Mouse (Mus musculus) olfactory bulb, adult 2 months (tissue): Measurements from ENCODE around the gene Klf2. TPM values are rescaled to one million over a fixed set of nuclear protein-coding genes. Genes with fewer than 3 reads are reported as not detected.
A peak's percentile ranks its signal among the peaks of the same experiment; 100 is the strongest.

Experiments
- H3K27ac ChIP-seq: fragments of 200-500 bp; 2 replicates; pipeline ENCODE4 v1.5.1; 2012; ENCODE audit warnings: low read depth, low read length; ENCODE audit not compliant: insufficient read depth
- H3K4me1 ChIP-seq: fragments of 200-500 bp; 2 replicates; pipeline ENCODE4 v1.6.1; 2012; ENCODE audit warnings: low read length; ENCODE audit not compliant: control insufficient read depth, insufficient read depth
- H3K4me3 ChIP-seq: fragments of 200-500 bp; 2 replicates; pipeline ENCODE4 v1.5.1; 2012; ENCODE audit warnings: mild to moderate bottlenecking, low read depth, low read length, moderate library complexity; ENCODE audit not compliant: insufficient read depth
- CTCF ChIP-seq: fragments of 200-500 bp; IDR thresholded peaks from 2 replicates; pipeline ENCODE4 v1.5.1; 2012; ENCODE audit warnings: low read depth, mild to moderate bottlenecking, low read length, moderate library complexity; ENCODE audit not compliant: insufficient read depth
- POLR2A ChIP-seq: fragments of 200-500 bp; IDR thresholded peaks from 2 replicates; pipeline ENCODE4 v1.6.1; 2012; ENCODE audit warnings: mild to moderate bottlenecking, low read depth, low read length, moderate library complexity; ENCODE audit not compliant: insufficient read depth
- WGBS: fragments of 180-500 bp; shearing (Covaris S2); methylation state at CpG from one replicate; pipeline ENCODE4 v1.1.7; 2018; 5-methylcytosine and 5-hydroxymethylcytosine counted together
- polyA plus RNA-seq: library from polyadenylated mRNA; stranded (reverse); fragments of >200 nt; gene quantifications from 2 replicates; pipeline ENCODE4 v1.2.4, GENCODE M21; 2012; ENCODE audit warnings: low replicate concordance; ENCODE audit not compliant: missing spikeins, insufficient read depth, insufficient read length

Gene Klf2
- polyA plus RNA-seq, 1 experiment: not detected

DNA sequence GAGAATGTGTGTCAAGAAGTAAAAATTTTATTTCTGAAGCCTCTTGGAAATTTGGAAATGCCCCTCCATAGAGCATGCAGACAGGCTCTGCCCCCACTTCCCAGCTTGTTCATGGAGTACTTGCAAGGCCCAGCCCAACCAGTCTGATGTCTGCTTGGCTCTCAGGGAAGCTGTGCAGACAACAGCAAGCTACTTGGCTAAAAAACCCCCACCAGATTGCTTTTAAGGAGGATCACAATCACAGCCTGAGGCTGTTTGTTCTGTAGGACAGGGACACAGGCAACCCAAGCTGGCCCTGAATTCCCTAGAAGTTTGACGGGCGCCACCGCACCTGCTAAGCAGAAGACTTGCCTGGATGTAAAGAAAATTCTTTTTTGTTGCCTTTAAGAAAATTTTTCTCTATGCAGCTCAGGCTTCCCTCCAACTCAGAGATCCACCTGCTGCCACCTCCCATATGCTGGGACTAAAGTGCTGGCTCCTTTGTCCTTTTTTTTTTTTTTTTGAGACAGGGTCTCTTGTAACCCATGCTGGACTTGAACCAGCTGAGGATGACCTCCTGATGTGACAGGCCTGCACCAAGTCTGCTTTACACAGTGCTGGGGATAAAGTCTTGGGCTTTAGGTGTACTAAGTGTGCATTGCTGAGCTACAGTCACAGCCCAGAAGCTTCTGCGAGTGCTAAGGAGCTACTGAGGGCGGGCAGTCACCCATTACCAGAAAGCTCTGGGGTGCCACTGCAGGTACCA lies 23.9 kb downstream of the Klf2 start:
- Histone ChIP-seq H3K4me3 (no peak overlapping the region), H3K4me1 (no peaks in the 10 kb centered on the region), H3K27ac (no peak overlapping the region)
- WGBS: 95% methylated on average over 5 of the region's 5 CpGs
- no peak for TF ChIP-seq CTCF
- no peak for TF ChIP-seq POLR2A

DNA sequence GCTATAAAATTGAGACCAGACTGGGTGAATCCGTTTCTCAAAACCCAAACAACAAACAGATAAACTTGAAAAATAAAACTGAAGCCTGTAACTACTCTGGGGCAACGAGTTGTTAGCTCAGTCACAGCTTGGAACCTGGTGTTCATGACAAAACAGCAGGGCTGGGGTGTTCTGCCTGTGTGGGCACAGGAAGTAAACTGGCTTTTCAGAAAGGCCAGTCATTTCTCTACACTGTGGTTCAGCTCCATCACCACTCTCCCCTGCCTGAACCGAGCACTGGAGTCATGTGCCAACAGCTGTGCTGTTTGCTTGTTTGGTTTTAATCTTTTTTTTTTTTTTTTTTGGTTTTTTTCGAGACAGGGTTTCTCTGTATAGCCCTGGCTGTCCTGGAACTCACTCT lies 24.9 kb downstream of the Klf2 start:
- 61% methylated on average over 4 of the region's 4 CpGs for WGBS
- Histone ChIP-seq H3K4me3 (no peak overlapping the region), H3K4me1 (no peaks in the 10 kb centered on the region), H3K27ac (no peak overlapping the region)
- no peak for TF ChIP-seq CTCF
- no peak for TF ChIP-seq POLR2A

DNA sequence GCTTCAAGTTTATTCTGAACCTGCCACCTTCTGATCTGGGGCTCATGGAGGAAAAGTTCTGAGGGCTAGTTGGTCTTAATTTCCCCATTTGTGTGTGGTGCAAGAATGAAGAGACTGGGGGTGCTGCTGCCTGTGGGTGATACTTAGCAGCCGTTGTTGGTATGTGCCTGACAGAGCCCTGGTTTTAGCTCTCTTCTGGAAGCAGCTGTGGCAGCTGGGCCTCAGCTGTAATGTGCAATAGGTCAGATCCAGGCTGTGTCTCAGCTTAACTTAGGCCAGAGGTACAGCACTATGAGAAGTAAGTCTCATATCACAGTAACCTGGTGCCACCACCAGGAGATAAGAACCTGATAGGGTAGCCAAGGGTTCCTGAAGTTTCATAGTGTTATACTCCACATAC lies 28.7 kb downstream of the Klf2 start:
- WGBS: 69% methylated on average over 1 of the region's 1 CpGs
- H3K27ac ChIP-seq: no peak overlapping the region
- no peak for TF ChIP-seq POLR2A
- no peak for TF ChIP-seq CTCF
- no peak overlapping the region for H3K4me3 ChIP-seq
- peaks cover 3% of the 10 kb centered on the region; the same call in 1 of the 2 replicates for H3K4me1 ChIP-seq

DNA sequence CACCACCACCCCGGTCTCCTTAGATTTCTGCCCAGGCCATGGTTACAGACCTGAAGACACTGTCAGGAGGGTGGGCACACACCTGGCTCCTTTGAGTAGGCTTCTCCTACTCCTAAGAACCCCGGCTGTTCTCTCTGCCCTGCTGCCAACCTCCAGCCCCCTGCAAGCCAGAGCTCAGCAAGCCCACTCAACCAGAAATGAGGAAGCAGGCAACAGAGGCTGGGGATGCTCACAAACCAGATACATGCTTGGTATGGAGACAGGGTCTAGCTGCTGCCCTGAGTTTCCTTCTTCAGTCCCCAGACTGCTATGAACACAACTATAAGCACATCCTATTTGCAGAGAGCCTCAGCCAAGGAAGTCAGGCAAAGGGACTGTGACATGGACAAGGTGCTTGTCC lies 29.3 kb downstream of the Klf2 start:
- H3K27ac ChIP-seq: no peak overlapping the region
- TF ChIP-seq POLR2A (no peak), CTCF (no peak)
- WGBS: 83% methylated on average over 2 of the region's 2 CpGs

DNA sequence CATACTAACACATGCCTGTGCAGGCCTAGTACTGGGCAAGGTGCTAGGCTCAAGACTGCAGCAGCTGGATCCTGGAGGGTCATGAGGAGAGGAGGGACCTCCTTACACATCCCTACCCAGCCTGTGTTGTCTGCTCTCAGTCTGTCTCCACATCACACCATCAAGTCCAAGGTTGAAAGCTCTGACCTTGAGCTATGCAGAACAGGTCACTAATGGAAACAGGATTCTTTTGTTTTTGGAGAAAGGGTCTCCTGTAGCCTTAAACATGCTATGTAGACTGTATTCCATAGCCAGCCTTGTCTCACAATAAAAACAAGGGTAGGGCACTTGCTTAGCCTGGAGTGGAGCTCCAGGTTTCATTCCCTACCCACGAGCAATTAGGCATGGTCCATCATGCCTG lies 30.1 kb downstream of the Klf2 start:
- Histone ChIP-seq H3K4me1 (peaks cover 8% of the 10 kb centered on the region; the same call in 1 of the 2 replicates), H3K27ac (no peak overlapping the region; the same call in 1 of the 2 replicates), H3K4me3 (no peak overlapping the region)
- WGBS: 83% methylated on average over 1 of the region's 1 CpGs
- TF ChIP-seq CTCF: no peak
- TF ChIP-seq POLR2A: no peak

More for the DNA sequence above, 29.3 kb downstream of the Klf2 start:
- H3K4me3 ChIP-seq: no peak overlapping the region
- H3K4me1 ChIP-seq: peaks cover 3% of the 10 kb centered on the region; the same call in 1 of the 2 replicates

DNA sequence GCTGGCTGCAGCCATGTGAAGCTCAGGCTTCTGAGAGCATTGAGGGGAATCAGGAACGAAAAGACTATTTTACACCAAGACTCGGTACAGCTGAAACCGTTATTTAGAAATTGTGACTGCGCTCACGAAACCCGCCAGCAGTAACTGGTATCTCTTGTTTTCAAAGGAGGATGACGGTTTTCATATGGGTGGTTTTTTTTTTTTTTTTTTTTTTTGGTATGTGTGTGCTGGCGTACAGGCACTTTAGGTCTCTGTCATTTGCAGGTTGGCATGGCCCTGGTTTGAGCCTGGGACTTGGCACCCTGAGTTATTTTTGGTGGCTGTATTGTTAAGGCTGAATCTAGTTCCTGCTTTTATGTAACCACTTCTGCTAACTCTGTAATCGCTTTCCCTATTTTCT lies 31.0 kb downstream of the Klf2 start:
- 32% methylated on average over 9 of the region's 9 CpGs for WGBS
- H3K4me1 ChIP-seq: peaks cover 8% of the 10 kb centered on the region; the same call in 1 of the 2 replicates
- H3K4me3 ChIP-seq: no peak overlapping the region
- peak overlapping the region; percentile 54 for H3K27ac ChIP-seq
- no peak for TF ChIP-seq POLR2A
- no peak for TF ChIP-seq CTCF

DNA sequence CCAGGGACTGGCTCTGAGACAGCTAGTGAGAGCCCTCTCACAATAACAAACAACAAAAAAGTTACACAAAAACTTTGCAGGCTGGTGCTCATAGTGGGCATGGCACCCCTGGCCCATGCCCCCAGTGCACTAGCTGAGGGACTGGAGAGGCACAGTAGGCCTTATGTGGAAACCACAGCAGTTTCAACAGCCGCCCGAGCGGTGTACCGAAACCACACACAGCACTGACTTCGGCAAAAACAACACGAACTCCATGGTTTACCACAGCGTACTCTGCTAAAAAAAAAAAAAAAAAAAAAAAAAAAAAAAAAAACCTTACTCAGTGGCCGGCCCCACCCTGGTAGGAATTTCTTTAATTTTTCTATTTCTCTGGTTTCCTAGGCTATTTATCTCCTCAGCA lies 31.9 kb downstream of the Klf2 start:
- H3K4me3 ChIP-seq: no peak overlapping the region
- 87% methylated on average over 8 of the region's 8 CpGs for WGBS
- TF ChIP-seq POLR2A (no peak), CTCF (no peak)
- H3K4me1 ChIP-seq: peaks cover 8% of the 10 kb centered on the region; the same call in 1 of the 2 replicates
- H3K27ac ChIP-seq: no peak overlapping the region

DNA sequence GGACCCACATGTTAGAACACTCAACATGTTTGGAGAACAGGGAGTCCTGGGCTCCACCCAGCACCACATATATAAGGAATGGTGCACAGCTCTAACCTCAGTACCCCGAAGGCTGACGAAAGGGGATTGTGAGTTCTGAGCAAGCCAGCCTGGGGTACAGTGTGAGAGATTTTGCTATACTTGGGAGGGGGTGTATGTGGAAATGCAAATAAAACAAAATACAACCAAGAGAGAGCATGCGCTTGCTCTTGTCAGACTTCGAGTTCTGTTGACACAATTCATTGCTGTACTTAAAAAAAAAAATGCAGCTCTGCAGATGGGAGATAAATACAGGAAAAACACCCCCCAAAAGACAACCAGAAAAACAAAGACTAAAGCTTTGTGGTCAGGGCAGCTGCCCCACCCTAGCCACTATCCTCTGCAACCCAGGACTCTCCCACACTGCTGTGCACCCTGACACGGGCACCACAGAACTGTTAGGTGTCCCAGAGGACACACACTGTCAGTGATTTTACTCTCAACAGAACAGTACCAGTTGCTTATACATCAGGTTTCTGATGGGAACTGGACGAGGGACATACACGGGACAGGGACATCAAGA lies 32.7 kb downstream of the Klf2 start:
- no peak overlapping the region for H3K4me3 ChIP-seq
- no peak overlapping the region for H3K27ac ChIP-seq
- WGBS: 86% methylated on average over 7 of the region's 7 CpGs
- H3K4me1 ChIP-seq: peaks cover 8% of the 10 kb centered on the region; the same call in 1 of the 2 replicates
- TF ChIP-seq CTCF (no peak), POLR2A (no peak)

DNA sequence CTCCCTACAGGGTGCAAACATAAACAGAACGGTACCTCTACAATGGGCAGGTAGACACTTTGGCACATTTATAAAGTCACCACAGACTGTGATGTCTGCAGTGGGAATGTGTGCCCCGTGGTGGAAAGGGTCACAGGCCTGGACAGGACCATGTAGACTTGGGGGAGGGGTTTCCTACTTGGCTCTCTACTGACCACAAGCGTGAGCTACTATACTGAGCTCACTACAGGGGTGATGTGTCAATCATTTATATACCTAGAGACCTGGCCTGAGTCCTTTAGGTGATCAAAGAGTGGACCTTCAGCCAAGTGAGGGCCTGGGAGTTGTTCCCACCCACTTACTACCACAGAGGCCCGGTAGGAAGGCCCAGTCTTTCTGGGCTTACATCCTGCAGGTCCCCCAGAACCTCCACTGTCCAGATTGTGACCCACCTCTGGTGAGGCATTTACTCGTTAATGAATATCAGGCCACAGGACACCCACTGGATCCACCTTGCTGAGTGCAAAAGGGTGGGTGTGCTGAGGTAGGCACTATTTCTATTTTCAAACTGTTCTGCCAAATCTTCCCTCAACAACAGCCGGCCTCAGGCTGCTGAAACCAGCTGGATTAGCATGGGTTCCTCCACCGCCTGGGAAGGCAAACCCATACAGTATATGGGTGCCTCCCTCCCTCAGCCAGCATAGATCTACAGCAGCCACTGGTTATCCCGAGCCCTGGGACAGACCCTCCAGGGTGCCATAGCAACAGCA lies 34.3 kb downstream of the Klf2 start:
- 67% methylated on average over 8 of the region's 8 CpGs for WGBS
- peaks cover 8% of the 10 kb centered on the region; the same call in 1 of the 2 replicates for H3K4me1 ChIP-seq
- H3K4me3 ChIP-seq: no peak overlapping the region
- TF ChIP-seq POLR2A: no peak
- TF ChIP-seq CTCF: no peak
- H3K27ac ChIP-seq: no peak overlapping the region

DNA sequence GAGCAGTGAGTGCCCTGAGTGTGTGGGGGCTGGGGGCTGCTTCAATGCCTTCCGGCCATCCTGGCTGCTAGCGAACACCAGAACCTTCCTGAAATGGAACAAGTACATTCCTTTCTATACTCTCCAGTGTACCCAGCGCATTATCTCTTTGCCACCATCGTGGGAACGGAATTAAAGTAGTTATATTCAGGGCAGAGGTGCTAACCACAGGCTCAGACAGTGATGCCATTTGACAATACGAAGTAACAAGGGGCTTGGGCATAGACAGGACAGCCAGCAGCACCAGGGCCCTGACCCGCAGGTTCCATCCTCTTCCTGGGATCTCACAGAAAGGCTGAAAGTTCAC lies 34.8 kb downstream of the Klf2 start:
- H3K27ac ChIP-seq: no peak overlapping the region
- 79% methylated on average over 7 of the region's 7 CpGs for WGBS
- H3K4me3 ChIP-seq: no peak overlapping the region
- TF ChIP-seq CTCF: no peak
- TF ChIP-seq POLR2A: no peak
- H3K4me1 ChIP-seq: peaks cover 8% of the 10 kb centered on the region; the same call in 1 of the 2 replicates
